Mouse (Mus musculus): ENCODE results near the gene H2-DMb1. TPM values are rescaled to one million over a fixed set of nuclear protein-coding genes. Genes with fewer than 3 reads are reported as not detected.
A peak's percentile ranks its signal among the peaks of the same experiment; 100 is the strongest.

The H2-DMb1 gene
- total RNA-seq, 2 experiments from 2014 or later: 1.0 to 1.4 TPM

- DNase-seq: peak; percentile 58
- intact Hi-C loops (cut with DNase I; ENCODE audit: low total_unique reads): no loop called here
These were observed 52.3 kb downstream of the H2-DMb1 start for GRCm38 (mm10) chr17:34205021-34205745.

- no peak for DNase-seq
- intact Hi-C loops (cut with DNase I; ENCODE audit: low total_unique reads): no loop called here
These were observed 52.9 kb downstream of the H2-DMb1 start for GRCm38 (mm10) chr17:34205746-34206176.

- DNase-seq: no peak
- intact Hi-C loops (cut with DNase I; ENCODE audit: low total_unique reads): no loop called here
These were observed 53.9 kb downstream of the H2-DMb1 start for GRCm38 (mm10) chr17:34206731-34207130.

GRCm38 (mm10) chr17:34207456-34207855 lies 54.6 kb downstream of the H2-DMb1 start:
- DNase-seq: no peak

GRCm38 (mm10) chr17:34207866-34208265 lies 55.0 kb downstream of the H2-DMb1 start:
- intact Hi-C loops (cut with DNase I; ENCODE audit: low total_unique reads): no loop called here
- DNase-seq: no peak

More at GRCm38 (mm10) chr17:34207456-34207855, 54.6 kb downstream of the H2-DMb1 start:
- intact Hi-C loops (cut with DNase I; ENCODE audit: low total_unique reads): no loop called here

- DNase-seq: no peak
- intact Hi-C loops (cut with DNase I; ENCODE audit: low total_unique reads): no loop called here
These were observed 55.5 kb downstream of the H2-DMb1 start for GRCm38 (mm10) chr17:34208421-34208820.

- intact Hi-C loops (cut with DNase I; ENCODE audit: low total_unique reads): no loop called here
- DNase-seq: no peak
These were observed 56.8 kb downstream of the H2-DMb1 start for GRCm38 (mm10) chr17:34209680-34210079.

Other genes starting within 250 kb of the H2-DMb1 start
- not detected for gene Platr17, start 247.9 kb upstream of the H2-DMb1 start, total RNA-seq (2021)
- gene Daxx, start 243.7 kb upstream of the H2-DMb1 start, total RNA-seq (2021): 10 to 100 TPM; 10.2 to 13.8 TPM
- gene Tapbp, start 237.2 kb upstream of the H2-DMb1 start, total RNA-seq (2021): 10 to 100 TPM; 32.9 to 35.7 TPM
- 10 to 100 TPM; 13.5 to 16.1 TPM for gene Zbtb22, start 237.2 kb upstream of the H2-DMb1 start, total RNA-seq (2021)
- gene Rgl2, start 223.5 kb upstream of the H2-DMb1 start, total RNA-seq (2021): 10 to 100 TPM; 24.4 to 24.7 TPM
- gene Pfdn6, start 212.7 kb upstream of the H2-DMb1 start, total RNA-seq (2021): 10 to 100 TPM; 53.6 to 54.9 TPM
- gene Wdr46, start 212.4 kb upstream of the H2-DMb1 start, total RNA-seq (2021): 10 to 100 TPM; 11.1 to 12.3 TPM
- 1 to 10 TPM; 2.3 to 2.7 TPM for gene B3galt4, start 201.6 kb upstream of the H2-DMb1 start, total RNA-seq (2021)
- 10 to 100 TPM; 30.5 to 33.1 TPM for gene Vps52, start 197.3 kb upstream of the H2-DMb1 start, total RNA-seq (2021)
- gene Rps18, start 197.1 kb upstream of the H2-DMb1 start, total RNA-seq (2021): 100 to 1,000 TPM; 464 to 543 TPM
- gene H2-K1, start 152.7 kb upstream of the H2-DMb1 start, total RNA-seq (2021): 10 to 100 TPM; 26.5 to 40.1 TPM
- 10 to 100 TPM; 11.3 to 13.1 TPM for gene Ring1, start 128.4 kb upstream of the H2-DMb1 start, total RNA-seq (2021)
- gene H2-Ke6, start 125.0 kb upstream of the H2-DMb1 start, total RNA-seq (2021): 10 to 100 TPM; 50.1 to 51.3 TPM
- gene Slc39a7, start 121.4 kb upstream of the H2-DMb1 start, total RNA-seq (2021): 10 to 100 TPM; 44.9 to 60.1 TPM
- gene Rxrb, start 121.3 kb upstream of the H2-DMb1 start, total RNA-seq (2021): 10 to 100 TPM; 35.2 to 35.8 TPM
- 10 to 100 TPM; 51.1 to 56.0 TPM for gene Col11a2, start 113.6 kb upstream of the H2-DMb1 start, total RNA-seq (2021)
- gene H2-Oa, start 60.7 kb upstream of the H2-DMb1 start, total RNA-seq (2021): not detected
- 1 to 10 TPM; 2.3 to 3.6 TPM for gene H2-DMa, start 33.5 kb upstream of the H2-DMb1 start, total RNA-seq (2021)
- gene Brd2, start 30.4 kb upstream of the H2-DMb1 start, total RNA-seq (2021): 10 to 100 TPM; 75.2 to 75.5 TPM
- gene H2-DMb2, start 9.8 kb upstream of the H2-DMb1 start, total RNA-seq (2021): under 1 TPM; 0.45 to 0.47 TPM
- gene Tap1, start 34.5 kb downstream of the H2-DMb1 start, total RNA-seq (2021): 1 to 10 TPM; 1.7 to 2.6 TPM
- 1 to 10 TPM; 1.8 to 2.0 TPM for gene Psmb9, start 34.7 kb downstream of the H2-DMb1 start, total RNA-seq (2021)
- gene Psmb8, start 44.6 kb downstream of the H2-DMb1 start, total RNA-seq (2021): 1 to 10 TPM; 2.9 to 3.4 TPM
- gene Tap2, start 50.5 kb downstream of the H2-DMb1 start, total RNA-seq (2021): 1 to 10 TPM; 4.7 to 5.3 TPM
- under 1 TPM in 1 of 2 experiments, not detected in 1; 0.13 TPM for gene H2-Ob, start 85.8 kb downstream of the H2-DMb1 start, total RNA-seq (2021)
- 1 to 10 TPM; 2.8 to 3.1 TPM for gene H2-Ab1, start 104.6 kb downstream of the H2-DMb1 start, total RNA-seq (2021)
- gene H2-Aa, start 134.8 kb downstream of the H2-DMb1 start, total RNA-seq (2021): 1 to 10 TPM; 2.8 to 3.9 TPM
- 1 to 10 TPM; 2.8 to 3.7 TPM for gene H2-Eb1, start 152.8 kb downstream of the H2-DMb1 start, total RNA-seq (2021)
- not detected for gene H2-Eb2, start 172.6 kb downstream of the H2-DMb1 start, total RNA-seq (2021)
- gene Btnl2, start 201.8 kb downstream of the H2-DMb1 start, total RNA-seq (2021): under 1 TPM; 0.39 to 0.42 TPM
- not detected for gene Btnl1, start 224.1 kb downstream of the H2-DMb1 start, total RNA-seq (2021)
- gene BC051142, start 245.7 kb downstream of the H2-DMb1 start, total RNA-seq (2021): under 1 TPM in 1 of 2 experiments, not detected in 1; 0.21 TPM

Measured in gastrocnemius, postnatal 14 days (tissue).